Mouse (Mus musculus) G1E (cell line): ENCODE results near the gene Rffl.

Experiments
- CTCF ChIP-seq: IDR thresholded peaks from 2 replicates; pipeline ENCODE4 v1.5.1; 2012; ENCODE audit warnings: low read depth, low read length, inconsistent platforms, mixed read lengths
- GATA1 ChIP-seq: IDR thresholded peaks from 2 replicates; pipeline ENCODE4 v1.6.1; 2012; ENCODE audit warnings: borderline replicate concordance, low read length, inconsistent platforms, mixed read lengths

DNA sequence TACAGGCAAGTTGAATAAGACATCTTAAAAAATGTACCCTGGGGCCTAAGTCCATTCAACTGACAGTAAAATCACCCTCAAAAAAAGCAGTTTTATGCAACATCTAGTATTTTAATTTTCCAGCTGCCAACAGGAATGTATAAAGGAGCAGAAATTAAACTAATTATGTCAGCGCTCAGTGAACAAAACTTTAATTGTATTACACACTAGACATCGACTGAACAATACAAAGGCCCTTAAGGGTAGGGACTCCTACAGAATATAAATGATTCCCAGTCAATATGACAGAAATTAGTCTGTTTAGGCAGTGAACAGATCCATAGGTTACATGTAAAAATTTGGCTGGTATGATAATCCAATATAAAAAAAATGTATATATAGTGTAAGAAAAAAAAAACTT lies 8.0 kb downstream of the Rffl start:
- TF ChIP-seq CTCF (no peak), GATA1 (no peak)
